Mouse (Mus musculus): Measurements from ENCODE around the gene Phf13. TPM values are rescaled to one million over a fixed set of nuclear protein-coding genes. Genes with fewer than 3 reads are reported as not detected.

Gene Phf13
- polyA plus RNA-seq, 1 experiment from 2014 or later = 18.6 TPM

DNA sequence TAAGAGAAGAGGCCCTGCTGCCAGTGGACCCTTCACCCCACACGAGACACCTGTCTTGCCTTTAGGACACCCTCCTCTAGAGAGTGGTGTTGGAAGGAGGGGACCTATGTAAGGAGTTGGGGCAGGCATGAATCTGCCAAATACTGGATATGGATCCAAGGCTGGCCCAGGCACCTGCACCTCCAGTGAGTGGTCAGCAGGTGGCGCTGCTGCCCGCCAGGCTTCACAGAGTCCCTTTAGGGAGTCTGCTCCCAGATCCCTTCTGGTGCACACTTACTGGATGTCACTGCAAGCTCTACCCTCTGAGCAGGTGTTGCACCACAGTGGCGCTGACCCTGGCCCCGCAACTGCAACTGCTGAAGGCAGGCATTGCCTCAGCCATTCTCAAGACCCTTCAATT lies 14.7 kb downstream of the Phf13 start:
- H3K27me3 ChIP-seq = no peaks in the 10 kb centered on the region
- in situ Hi-C loops (cut with MboI; ENCODE audit: low pct_unique_long_range_greater_than_20kb) = loop anchor here (5.0 kb wide), 1 partner anchor 46 kb away; the partner anchor contains the start of gene Zbtb48
- no peak for DNase-seq (ENCODE audit: low read depth, low spot score)
- no peak for TF ChIP-seq CTCF (IDR thresholded peaks at IDR 0.05)
- peak; percentile 69 for ATAC-seq
- CTCF ChIA-PET = interaction anchor here (0.8 to 3.1 kb wide), 8 partner anchors 9 to 56 kb away, joined by 3 to 21 read pairs (median 7); partner anchors contain the start of genes Klhl21, Nol9, Tas1r1 and Thap3
- POLR2A ChIA-PET = interaction anchor here (0.9 kb wide), 1 partner anchor 27 kb away, joined by 3 read pairs; the partner anchor contains the start of gene Klhl21

DNA sequence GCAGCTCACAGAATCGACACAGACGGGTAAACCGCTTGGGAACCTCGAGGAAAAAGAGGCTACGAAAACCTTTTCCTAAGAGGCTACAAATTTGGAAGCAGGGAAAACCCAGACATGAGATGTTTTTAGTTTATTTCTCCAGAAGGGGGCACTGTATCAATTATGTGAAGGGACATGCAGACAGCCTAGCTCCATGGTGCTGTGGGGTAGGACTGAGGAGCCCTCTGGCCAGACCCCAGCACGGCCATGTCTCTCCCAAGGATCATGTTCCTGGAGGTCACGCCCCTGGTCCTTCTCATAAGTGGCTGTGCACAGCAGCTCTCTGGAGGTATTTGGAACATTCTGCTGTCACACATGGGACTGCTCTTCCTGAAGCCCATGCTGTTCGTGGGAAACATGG lies 15.4 kb downstream of the Phf13 start:
- ChIA-PET CTCF (interaction anchor here (0.8 to 3.1 kb wide), 7 partner anchors 9 to 57 kb away, joined by 3 to 21 read pairs (median 8); partner anchors contain the start of genes Klhl21, Nol9, Tas1r1 and Thap3), POLR2A (interaction anchor here (0.9 kb wide), 1 partner anchor 27 kb away, joined by 3 read pairs; the partner anchor contains the start of gene Klhl21)
- no peak for TF ChIP-seq CTCF (IDR thresholded peaks at IDR 0.05)
- in situ Hi-C loops (cut with MboI; ENCODE audit: low pct_unique_long_range_greater_than_20kb) = loop anchor here (5.0 kb wide), 1 partner anchor 47 kb away; the partner anchor contains the start of gene Zbtb48
- ATAC-seq (no peak), DNase-seq (ENCODE audit: low read depth, low spot score) (no peak)
- no peaks in the 10 kb centered on the region for H3K27me3 ChIP-seq

- DNase-seq (ENCODE audit: low read depth, low spot score) = no peak
- TF ChIP-seq CTCF (IDR thresholded peaks at IDR 0.05) = no peak
- in situ Hi-C loops (cut with MboI; ENCODE audit: low pct_unique_long_range_greater_than_20kb) = no loop called here
- no peaks in the 10 kb centered on the region for H3K27me3 ChIP-seq
- ChIA-PET CTCF (no interaction called here), POLR2A (no interaction called here)
- peak; percentile 23 for ATAC-seq
These were observed 18.3 kb downstream of the Phf13 start for GRCm38 (mm10) chr4:151977748-151978147.

- TF ChIP-seq CTCF (IDR thresholded peaks at IDR 0.05) = no peak
- ATAC-seq = no peak
- ChIA-PET POLR2A (no interaction called here), CTCF (interaction anchor here (0.7 to 1.8 kb wide), 11 partner anchors 8 to 34 kb away, joined by 3 to 6 read pairs (median 3); no protein-coding TSS in a partner anchor)
- no peaks in the 10 kb centered on the region for H3K27me3 ChIP-seq
- no peak for DNase-seq (ENCODE audit: low read depth, low spot score)
- in situ Hi-C loops (cut with MboI; ENCODE audit: low pct_unique_long_range_greater_than_20kb) = no loop called here
These were observed 20.6 kb downstream of the Phf13 start for GRCm38 (mm10) chr4:151975441-151975840.

- DNase-seq (ENCODE audit: low read depth, low spot score) (no peak), ATAC-seq (no peak)
- POLR2A ChIA-PET = no interaction called here
- CTCF ChIA-PET = interaction anchor here (2.0 to 2.7 kb wide), 2 partner anchors 8 to 12 kb away, joined by 5 to 8 read pairs; no protein-coding TSS in a partner anchor
- in situ Hi-C loops (cut with MboI; ENCODE audit: low pct_unique_long_range_greater_than_20kb) = no loop called here
- no peak for TF ChIP-seq CTCF (IDR thresholded peaks at IDR 0.05)
- no peaks in the 10 kb centered on the region for H3K27me3 ChIP-seq
These were observed 23.7 kb downstream of the Phf13 start for GRCm38 (mm10) chr4:151972221-151972967.

GRCm38 (mm10) chr4:151968204-151968921 lies 27.7 kb downstream of the Phf13 start:
- ChIA-PET POLR2A (no interaction called here), CTCF (interaction anchor here (1.5 kb wide), 1 partner anchor 13 kb away, joined by 7 read pairs; no protein-coding TSS in a partner anchor)
- in situ Hi-C loops (cut with MboI; ENCODE audit: low pct_unique_long_range_greater_than_20kb) = no loop called here
- H3K27me3 ChIP-seq = no peaks in the 10 kb centered on the region
- ATAC-seq = no peak
- TF ChIP-seq CTCF (IDR thresholded peaks at IDR 0.05) = no peak
- no peak for DNase-seq (ENCODE audit: low read depth, low spot score)

- no peak for DNase-seq (ENCODE audit: low read depth, low spot score)
- ChIA-PET CTCF (interaction anchor here (1.2 to 2.2 kb wide), 2 partner anchors 11 to 13 kb away, joined by 4 to 7 read pairs; no protein-coding TSS in a partner anchor), POLR2A (no interaction called here)
- ATAC-seq = no peak
- in situ Hi-C loops (cut with MboI; ENCODE audit: low pct_unique_long_range_greater_than_20kb) = no loop called here
- no peak for TF ChIP-seq CTCF (IDR thresholded peaks at IDR 0.05)
- H3K27me3 ChIP-seq = no peaks in the 10 kb centered on the region
These were observed 33.2 kb downstream of the Phf13 start for GRCm38 (mm10) chr4:151962817-151963216.

GRCm38 (mm10) chr4:151960513-151960854 lies 35.6 kb downstream of the Phf13 start:
- POLR2A ChIA-PET = interaction anchor here (0.6 kb wide), 1 partner anchor 15 kb away, joined by 3 read pairs; no protein-coding TSS in a partner anchor
- H3K27me3 ChIP-seq = no peaks in the 10 kb centered on the region
- peak; percentile 55 for DNase-seq (ENCODE audit: low read depth, low spot score)
- TF ChIP-seq CTCF (IDR thresholded peaks at IDR 0.05) = no peak
- CTCF ChIA-PET = interaction anchor here (0.9 to 1.5 kb wide), 3 partner anchors 12 to 27 kb away, joined by 3 to 5 read pairs (median 3); no protein-coding TSS in a partner anchor
- in situ Hi-C loops (cut with MboI; ENCODE audit: low pct_unique_long_range_greater_than_20kb) = no loop called here
- peak; percentile 80 for ATAC-seq

- ChIA-PET CTCF (interaction anchor here (0.9 to 1.5 kb wide), 3 partner anchors 12 to 26 kb away, joined by 3 to 5 read pairs (median 3); no protein-coding TSS in a partner anchor), POLR2A (no interaction called here)
- ATAC-seq (no peak), DNase-seq (ENCODE audit: low read depth, low spot score) (no peak)
- no peak for TF ChIP-seq CTCF (IDR thresholded peaks at IDR 0.05)
- in situ Hi-C loops (cut with MboI; ENCODE audit: low pct_unique_long_range_greater_than_20kb) = no loop called here
- H3K27me3 ChIP-seq = no peaks in the 10 kb centered on the region
These were observed 36.1 kb downstream of the Phf13 start for GRCm38 (mm10) chr4:151959849-151960512.

Data from Patski (cell line).